Mouse (Mus musculus) hindbrain, embryonic 14.5 days (tissue): Measurements from ENCODE around the gene Cebpa. TPM values are rescaled to one million over a fixed set of nuclear protein-coding genes. Genes with fewer than 3 reads are reported as not detected.

Source experiments
- ATAC-seq: fragments of 200-750 bp; cut with Nextera tagmentation; 2 replicates; pipeline ENCODE4 v1.8.0; 2017; ENCODE audit warnings: moderate number of reproducible peaks, mild to moderate bottlenecking, moderate TSS enrichment, moderate library complexity; ENCODE audit not compliant: low FRiP score
- DNase-seq: peaks from one replicate; pipeline ENCODE4 v3.0.0-alpha.2; 2015; ENCODE audit warnings: low spot score
- H3K27ac ChIP-seq: fragments of 300-500 bp; sonication (generic); 2 replicates; pipeline ENCODE4 v1.5.1; 2014; ENCODE audit warnings: mild to moderate bottlenecking, moderate library complexity
- H3K27me3 ChIP-seq: fragments of 300-500 bp; sonication (generic); 2 replicates; pipeline ENCODE4 v1.6.1; 2014; ENCODE audit warnings: mild to moderate bottlenecking, low read length, mixed read lengths; ENCODE audit not compliant: control insufficient read depth, insufficient read depth
- H3K36me3 ChIP-seq: fragments of 300-500 bp; sonication (generic); replicated peaks from 2 replicates; pipeline ENCODE4 v1.6.1; 2014; ENCODE audit not compliant: control insufficient read depth, insufficient read depth
- H3K4me1 ChIP-seq: fragments of 300-500 bp; sonication (generic); replicated peaks from 2 replicates; pipeline ENCODE4 v1.6.1; 2014; ENCODE audit warnings: antibody characterized with exemption, low read length, mixed read lengths; ENCODE audit not compliant: control insufficient read depth, insufficient read depth
- H3K4me2 ChIP-seq: fragments of 300-500 bp; sonication (generic); replicated peaks from 2 replicates; pipeline ENCODE4 v1.6.1; 2014; ENCODE audit warnings: mild to moderate bottlenecking, moderate library complexity
- H3K4me3 ChIP-seq: fragments of 300-500 bp; sonication (generic); replicated peaks from 2 replicates; pipeline ENCODE4 v1.5.1; 2014; ENCODE audit warnings: mild to moderate bottlenecking, low read length
- H3K9ac ChIP-seq: fragments of 300-500 bp; sonication (generic); 2 replicates; pipeline ENCODE4 v1.6.1; 2014
- H3K9me3 ChIP-seq: fragments of 300-500 bp; sonication (generic); 2 replicates; pipeline ENCODE4 v1.6.1; 2016; ENCODE audit warnings: low read length; ENCODE audit not compliant: control insufficient read depth
- WGBS: fragments of 180-500 bp; shearing (Covaris S2); extraction: QIAGEN DNeasy Blood & Tissue Kit; methylation state at CpG from one replicate; pipeline ENCODE4 v1.1.7; 2014; 5-methylcytosine and 5-hydroxymethylcytosine counted together
- polyA plus RNA-seq: library from polyadenylated mRNA; unstranded; fragments of >200 nt; fragmentation: Nextera tagmentation; extraction: Ambion mirVana; gene quantifications from 2 replicates; pipeline ENCODE4 v1.2.1, GENCODE M21; 2014

Gene Cebpa
- polyA plus RNA-seq, 1 experiment from 2014 or later = 1.0 TPM

GRCm38 (mm10) chr7:35137524-35137923, 18.4 kb downstream of the Cebpa start:
- H3K9ac ChIP-seq = no peak overlapping the region
- no peaks in the 10 kb centered on the region for H3K9me3 ChIP-seq
- H3K27me3 ChIP-seq = no peaks in the 10 kb centered on the region
- no peak overlapping the region for H3K27ac ChIP-seq
- H3K4me1 ChIP-seq = no peaks in the 10 kb centered on the region
- no peak for ATAC-seq
- H3K4me3 ChIP-seq = no peak overlapping the region
- DNase-seq = no peak
- H3K4me2 ChIP-seq = no peak overlapping the region
- H3K36me3 ChIP-seq = no peaks in the 10 kb centered on the region
- WGBS = 94% methylated on average over 1 of the region's 1 CpGs

- H3K27me3 ChIP-seq = no peaks in the 10 kb centered on the region
- H3K36me3 ChIP-seq = no peaks in the 10 kb centered on the region
- WGBS = 66% methylated on average over 4 of the region's 4 CpGs
- no peaks in the 10 kb centered on the region for H3K9me3 ChIP-seq
- DNase-seq (no peak), ATAC-seq (no peak)
- H3K4me3 ChIP-seq = no peak overlapping the region
- no peak overlapping the region for H3K4me2 ChIP-seq
- no peaks in the 10 kb centered on the region for H3K4me1 ChIP-seq
- no peak overlapping the region for H3K27ac ChIP-seq
- no peak overlapping the region for H3K9ac ChIP-seq
Measured at GRCm38 (mm10) chr7:35138481-35138880, 19.4 kb downstream of the Cebpa start.

- H3K27ac ChIP-seq = no peak overlapping the region
- ATAC-seq (no peak), DNase-seq (no peak)
- no peak overlapping the region for H3K4me3 ChIP-seq
- H3K27me3 ChIP-seq = no peaks in the 10 kb centered on the region
- H3K4me2 ChIP-seq = no peak overlapping the region
- no peak overlapping the region for H3K9ac ChIP-seq
- 80% methylated on average over 5 of the region's 5 CpGs for WGBS
- no peaks in the 10 kb centered on the region for H3K36me3 ChIP-seq
- H3K4me1 ChIP-seq = no peaks in the 10 kb centered on the region
- H3K9me3 ChIP-seq = no peaks in the 10 kb centered on the region
Measured at GRCm38 (mm10) chr7:35139880-35140279, 20.8 kb downstream of the Cebpa start.

- H3K4me2 ChIP-seq = no peak overlapping the region
- H3K27me3 ChIP-seq = no peaks in the 10 kb centered on the region
- DNase-seq (no peak), ATAC-seq (no peak)
- H3K4me3 ChIP-seq = no peak overlapping the region
- no peaks in the 10 kb centered on the region for H3K9me3 ChIP-seq
- WGBS = 62% methylated on average over 5 of the region's 5 CpGs
- H3K36me3 ChIP-seq = no peaks in the 10 kb centered on the region
- H3K9ac ChIP-seq = no peak overlapping the region
- H3K4me1 ChIP-seq = 0 out of 2 replicates have a peak, but pooled peaks cover 7% of the 10 kb centered on the region
- no peak overlapping the region for H3K27ac ChIP-seq
Measured at GRCm38 (mm10) chr7:35141519-35141918, 22.4 kb downstream of the Cebpa start.

GRCm38 (mm10) chr7:35142522-35142921, 23.4 kb downstream of the Cebpa start:
- 80% methylated on average over 8 of the region's 8 CpGs for WGBS
- H3K4me2 ChIP-seq = no peak overlapping the region
- H3K36me3 ChIP-seq = no peaks in the 10 kb centered on the region
- H3K4me3 ChIP-seq = no peak overlapping the region
- no peak for ATAC-seq
- DNase-seq = no peak
- H3K27ac ChIP-seq = no peak overlapping the region
- H3K9me3 ChIP-seq = no peaks in the 10 kb centered on the region
- H3K27me3 ChIP-seq = no peaks in the 10 kb centered on the region
- no peak overlapping the region for H3K9ac ChIP-seq
- 0 out of 2 replicates have a peak, but pooled peaks cover 7% of the 10 kb centered on the region for H3K4me1 ChIP-seq

- Histone ChIP-seq H3K27ac (no peak overlapping the region), H3K4me3 (no peak overlapping the region), H3K4me2 (no peak overlapping the region), H3K9ac (no peak overlapping the region), H3K36me3 (no peaks in the 10 kb centered on the region), H3K9me3 (no peaks in the 10 kb centered on the region), H3K27me3 (no peaks in the 10 kb centered on the region), H3K4me1 (0 out of 2 replicates have a peak, but pooled peaks cover 7% of the 10 kb centered on the region)
- no peak for DNase-seq
- no peak for ATAC-seq
- 68% methylated on average over 6 of the region's 6 CpGs for WGBS
Measured at GRCm38 (mm10) chr7:35143864-35144618, 24.9 kb downstream of the Cebpa start.

- Histone ChIP-seq H3K27ac (no peak overlapping the region), H3K9ac (no peak overlapping the region), H3K4me1 (0 out of 2 replicates have a peak, but pooled peaks cover 7% of the 10 kb centered on the region), H3K36me3 (no peaks in the 10 kb centered on the region), H3K27me3 (no peaks in the 10 kb centered on the region), H3K9me3 (no peaks in the 10 kb centered on the region), H3K4me3 (no peak overlapping the region), H3K4me2 (no peak overlapping the region)
- ATAC-seq (no peak), DNase-seq (no peak)
- 89% methylated on average over 9 of the region's 9 CpGs for WGBS
Measured at GRCm38 (mm10) chr7:35145068-35145467, 26.0 kb downstream of the Cebpa start.

- H3K9me3 ChIP-seq = no peaks in the 10 kb centered on the region
- no peak overlapping the region for H3K4me3 ChIP-seq
- no peaks in the 10 kb centered on the region for H3K27me3 ChIP-seq
- no peak overlapping the region for H3K9ac ChIP-seq
- H3K27ac ChIP-seq = no peak overlapping the region
- H3K4me1 ChIP-seq = 0 out of 2 replicates have a peak, but pooled peaks cover 7% of the 10 kb centered on the region
- 80% methylated on average over 10 of the region's 10 CpGs for WGBS
- DNase-seq (no peak), ATAC-seq (0 out of 2 replicates have a peak, but pooled peaks have one; percentile 31)
- H3K4me2 ChIP-seq = no peak overlapping the region
- no peaks in the 10 kb centered on the region for H3K36me3 ChIP-seq
Measured at GRCm38 (mm10) chr7:35146269-35146668, 27.2 kb downstream of the Cebpa start.

GRCm38 (mm10) chr7:35149616-35150433, 30.7 kb downstream of the Cebpa start:
- Histone ChIP-seq H3K4me2 (no peak overlapping the region), H3K27ac (no peak overlapping the region), H3K9ac (no peak overlapping the region), H3K9me3 (no peaks in the 10 kb centered on the region), H3K4me1 (0 out of 2 replicates have a peak, but pooled peaks cover 7% of the 10 kb centered on the region), H3K36me3 (no peaks in the 10 kb centered on the region), H3K27me3 (no peaks in the 10 kb centered on the region), H3K4me3 (no peak overlapping the region)
- 81% methylated on average over 15 of the region's 15 CpGs for WGBS
- no peak for ATAC-seq
- no peak for DNase-seq
